Mouse (Mus musculus) MEL (cell line): ENCODE results near the gene Ptpn1.

Experiments used
- CTCF ChIP-seq, 3 experiments: IDR thresholded peaks in 2 of 3; conservative IDR thresholded peaks in 1 of 3; 2 replicates each; pipeline ENCODE4 v1.5.1; 2011 to 2012; ENCODE audit warnings: low read length in 3 of 3, low read depth in 2 of 3, mild to moderate bottlenecking in 2 of 3, improper control_type of control experiment in 1 of 3, inconsistent platforms in 1 of 3, mixed read lengths in 1 of 3, moderate library complexity in 1 of 3; ENCODE audit not compliant: control insufficient read depth in 1 of 3, insufficient read depth in 1 of 3, poor library complexity in 1 of 3, severe bottlenecking in 1 of 3
- E2F4 ChIP-seq: IDR thresholded peaks from 2 replicates; pipeline ENCODE4 v1.6.1; 2011; ENCODE audit warnings: low read depth, low read length, improper control_type of control experiment, borderline replicate concordance
- EP300 ChIP-seq, 2 experiments: IDR thresholded peaks; 2 replicates each; pipeline ENCODE4 v1.6.1; 2011; ENCODE audit warnings: improper control_type of control experiment in 2 of 2, low read length in 2 of 2, low read depth in 1 of 2, mild to moderate bottlenecking in 1 of 2
- ETS1 ChIP-seq: IDR thresholded peaks from 2 replicates; pipeline ENCODE4 v1.6.1; 2012; ENCODE audit warnings: low read depth, mild to moderate bottlenecking, inconsistent platforms, low read length, improper control_type of control experiment, moderate library complexity
- HCFC1 ChIP-seq: IDR thresholded peaks from 2 replicates; pipeline ENCODE4 v1.6.1; 2012; ENCODE audit warnings: low read depth, mild to moderate bottlenecking, inconsistent platforms, low read length, improper control_type of control experiment, moderate library complexity
- KAT2A ChIP-seq: conservative IDR thresholded peaks from 2 replicates; pipeline ENCODE4 v1.6.1; 2012; ENCODE audit warnings: low read depth, low read length, improper control_type of control experiment, inconsistent platforms
- MAX ChIP-seq: IDR thresholded peaks from 2 replicates; pipeline ENCODE4 v1.6.1; 2011; ENCODE audit warnings: low read length, improper control_type of control experiment
- MEF2A ChIP-seq: IDR thresholded peaks from 2 replicates; pipeline ENCODE4 v1.6.1; 2014; ENCODE audit warnings: low read depth, mild to moderate bottlenecking, inconsistent platforms, low read length, improper control_type of control experiment; ENCODE audit not compliant: poor library complexity, insufficient replicate concordance, severe bottlenecking; ENCODE audit errors: extremely low read depth
- POLR2A ChIP-seq, 2 experiments: IDR thresholded peaks; 2 replicates each; pipeline ENCODE4 v1.6.1; 2011 to 2012; ENCODE audit warnings: low read length in 2 of 2, mild to moderate bottlenecking in 2 of 2, control low read depth in 1 of 2, improper control_type of control experiment in 1 of 2, low read depth in 1 of 2, moderate library complexity in 1 of 2; ENCODE audit not compliant: control insufficient read depth in 1 of 2, insufficient read depth in 1 of 2, poor library complexity in 1 of 2
- POLR2AphosphoS5 ChIP-seq: IDR thresholded peaks from 2 replicates; pipeline ENCODE4 v1.6.1; 2012; ENCODE audit warnings: low read depth, borderline replicate concordance, mild to moderate bottlenecking, inconsistent platforms, low read length, moderate library complexity, mixed read lengths
- RCOR1 ChIP-seq: IDR thresholded peaks from 2 replicates; pipeline ENCODE4 v1.6.1; 2012; ENCODE audit warnings: low read depth, mild to moderate bottlenecking, inconsistent platforms, low read length, improper control_type of control experiment
- UBTF ChIP-seq: IDR thresholded peaks from 2 replicates; pipeline ENCODE4 v1.6.1; 2012; ENCODE audit warnings: low read depth, mild to moderate bottlenecking, inconsistent platforms, low read length, improper control_type of control experiment, moderate library complexity, borderline replicate concordance; ENCODE audit not compliant: insufficient read depth
- ZKSCAN1 ChIP-seq: IDR thresholded peaks from 2 replicates; pipeline ENCODE4 v1.6.1; 2012; ENCODE audit warnings: low read depth, mild to moderate bottlenecking, inconsistent platforms, low read length, improper control_type of control experiment, moderate library complexity

DNA sequence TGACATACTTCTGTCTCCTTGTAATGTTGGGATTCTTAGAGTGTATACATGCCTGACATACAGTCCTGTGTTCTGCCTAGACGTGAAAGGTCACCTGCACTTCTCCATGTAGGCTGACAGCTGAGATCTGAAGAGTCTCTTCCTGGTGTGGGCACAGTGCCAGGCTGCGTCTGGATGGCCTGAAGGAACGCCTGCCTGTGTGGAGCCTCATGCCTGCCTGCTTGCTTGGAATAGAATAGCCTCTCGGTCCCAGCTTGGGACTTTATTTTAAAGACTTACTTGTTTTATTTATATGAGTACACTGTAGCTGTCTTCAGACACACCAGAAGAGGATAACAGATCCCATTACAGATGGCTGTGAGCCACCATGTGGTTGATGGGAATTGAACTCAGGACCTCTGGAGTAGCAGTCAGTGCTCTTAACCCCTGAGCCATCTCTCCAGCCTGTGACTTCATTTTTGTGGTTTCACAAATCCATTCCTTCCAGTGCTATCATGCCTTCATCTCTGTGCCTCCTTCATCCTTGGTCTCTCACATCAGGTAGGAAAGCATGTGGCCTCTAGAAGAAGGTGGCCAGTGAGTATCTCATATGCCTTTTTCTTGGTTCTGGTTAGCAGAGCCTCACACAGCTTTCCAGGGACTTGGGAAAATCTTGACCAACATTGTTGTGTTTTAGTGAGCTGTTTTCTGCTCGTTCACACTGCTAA is 26.4 kb downstream of the Ptpn1 start:
- TF ChIP-seq EP300 (IDR thresholded peaks at IDR 0.05; ENCODE audit: low read depth in 1 of 2, low read length in 2 of 2) (no peak), ETS1 (no peak), CTCF (IDR thresholded peaks at IDR 0.05 in 2 of 3, conservative IDR thresholded peaks at IDR 0.05 in 1 of 3; ENCODE audit: control insufficient read depth in 1 of 3, insufficient read depth in 1 of 3, low read depth in 2 of 3, low read length in 3 of 3, poor library complexity in 1 of 3, severe bottlenecking in 1 of 3) (no peak), MAX (no peak), ZKSCAN1 (no peak), POLR2A (IDR thresholded peaks at IDR 0.05; ENCODE audit: control insufficient read depth in 1 of 2, insufficient read depth in 1 of 2, low read depth in 1 of 2, low read length in 2 of 2, poor library complexity in 1 of 2) (no peak), POLR2AphosphoS5 (no peak), KAT2A (no peak), E2F4 (no peak), HCFC1 (no peak), UBTF (no peak), MEF2A (no peak), RCOR1 (no peak)
